Mouse (Mus musculus): ENCODE results near the gene Lce1e. TPM values are rescaled to one million over a fixed set of nuclear protein-coding genes. Genes with fewer than 3 reads are reported as not detected.
"Not testable (repeated sequence)": the region's sequence is repeated elsewhere in the genome, so short reads cannot be mapped to it uniquely, and the experiment has no call there.

Lce1e gene
- polyA plus RNA-seq, 1 experiment: 0.31 TPM

DNA sequence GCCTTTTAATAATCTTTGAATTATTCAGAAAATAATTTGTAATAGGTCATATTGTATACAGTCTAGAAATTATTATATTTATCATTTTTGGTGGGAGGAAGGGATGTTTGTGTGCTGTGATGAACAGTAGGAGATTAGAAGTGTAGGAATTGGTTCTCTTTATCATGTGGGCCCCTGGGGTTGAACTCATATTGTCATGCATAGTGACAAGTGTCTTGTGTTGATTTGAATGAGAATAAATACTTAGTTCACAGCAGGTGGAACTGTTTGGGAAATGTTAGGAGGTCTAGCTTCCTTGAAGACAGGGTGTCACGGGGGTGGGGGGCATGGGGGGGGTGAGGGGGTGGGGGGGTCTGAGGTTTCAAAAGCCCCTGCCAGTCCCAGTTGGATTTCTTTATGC, 14.3 kb downstream of the Lce1e start:
- Histone ChIP-seq H3K4me3 (ENCODE audit: control insufficient read depth, insufficient read depth, low read length) (no peak overlapping the region), H3K27me3 (ENCODE audit: control insufficient read depth, insufficient read depth, low read length) (no peaks in the 10 kb centered on the region), H3K27ac (ENCODE audit: control insufficient read depth, insufficient read depth, low read length) (no peak overlapping the region), H3K36me3 (ENCODE audit: control insufficient read depth, insufficient read depth, low read length) (no peaks in the 10 kb centered on the region), H3K4me1 (replicated peaks; ENCODE audit: control insufficient read depth, insufficient read depth, low read length) (no peaks in the 10 kb centered on the region)
- no peak for DNase-seq
- TF ChIP-seq POLR2A (IDR thresholded peaks at IDR 0.05; ENCODE audit: control insufficient read depth, extremely low read depth, insufficient read depth, low read length, poor library complexity) (no peak), CTCF (IDR thresholded peaks at IDR 0.05; ENCODE audit: borderline replicate concordance, control insufficient read depth, extremely low read depth, insufficient read depth, low read length, poor library complexity) (no peak)
- 48% methylated on average over 1 of the region's 1 CpGs for WGBS

DNA sequence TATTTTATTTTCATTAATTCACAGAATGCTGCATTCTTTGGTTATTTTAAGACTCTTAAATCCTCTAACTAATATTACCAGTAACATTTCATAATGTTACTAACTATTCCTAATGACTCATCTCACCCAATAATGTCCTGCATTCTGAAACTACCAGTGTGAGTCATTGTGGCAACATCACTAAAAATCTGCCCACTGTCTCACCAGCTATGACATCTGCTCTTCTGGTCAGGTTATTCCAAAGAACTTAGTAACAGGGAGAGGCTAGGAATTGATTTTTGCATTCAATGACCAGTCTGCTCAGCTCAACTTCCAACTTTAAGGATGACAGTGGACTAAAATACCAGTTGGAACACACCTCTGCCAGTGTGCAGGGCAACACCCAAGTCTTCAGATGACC, 17.2 kb downstream of the Lce1e start:
- Histone ChIP-seq H3K36me3 (ENCODE audit: control insufficient read depth, insufficient read depth, low read length) (no peaks in the 10 kb centered on the region), H3K27me3 (ENCODE audit: control insufficient read depth, insufficient read depth, low read length) (no peaks in the 10 kb centered on the region), H3K4me3 (ENCODE audit: control insufficient read depth, insufficient read depth, low read length) (no peak overlapping the region), H3K4me1 (replicated peaks; ENCODE audit: control insufficient read depth, insufficient read depth, low read length) (no peaks in the 10 kb centered on the region), H3K27ac (ENCODE audit: control insufficient read depth, insufficient read depth, low read length) (no peak overlapping the region)
- TF ChIP-seq CTCF (IDR thresholded peaks at IDR 0.05; ENCODE audit: borderline replicate concordance, control insufficient read depth, extremely low read depth, insufficient read depth, low read length, poor library complexity) (no peak), POLR2A (IDR thresholded peaks at IDR 0.05; ENCODE audit: control insufficient read depth, extremely low read depth, insufficient read depth, low read length, poor library complexity) (no peak)
- DNase-seq: no peak

- not testable (repeated sequence) for H3K36me3 ChIP-seq (ENCODE audit: control insufficient read depth, insufficient read depth, low read length); H3K4me1 ChIP-seq (replicated peaks; ENCODE audit: control insufficient read depth, insufficient read depth, low read length); H3K27me3 ChIP-seq (ENCODE audit: control insufficient read depth, insufficient read depth, low read length); H3K4me3 ChIP-seq (ENCODE audit: control insufficient read depth, insufficient read depth, low read length); DNase-seq; H3K27ac ChIP-seq (ENCODE audit: control insufficient read depth, insufficient read depth, low read length)
- 75% methylated on average over 16 of the region's 16 CpGs for WGBS
Observed at GRCm38 (mm10) chr3:92689154-92689553, 19.7 kb downstream of the Lce1e start.

GRCm38 (mm10) chr3:92687110-92687509, 21.8 kb downstream of the Lce1e start, which contains the start of gene Lce1d:
Lce1d (minus strand) TSS chr3:92687210.
- no peaks in the 10 kb centered on the region for H3K36me3 ChIP-seq (ENCODE audit: control insufficient read depth, insufficient read depth, low read length)
- no peak for DNase-seq
- H3K4me1 ChIP-seq (replicated peaks; ENCODE audit: control insufficient read depth, insufficient read depth, low read length): no peaks in the 10 kb centered on the region
- H3K27ac ChIP-seq (ENCODE audit: control insufficient read depth, insufficient read depth, low read length): no peak within 1 kb of the TSS
- no peak for TF ChIP-seq POLR2A (IDR thresholded peaks at IDR 0.05; ENCODE audit: control insufficient read depth, extremely low read depth, insufficient read depth, low read length, poor library complexity)
- TF ChIP-seq CTCF (IDR thresholded peaks at IDR 0.05; ENCODE audit: borderline replicate concordance, control insufficient read depth, extremely low read depth, insufficient read depth, low read length, poor library complexity): no peak
- WGBS: 68% methylated on average over 2 of the region's 2 CpGs
- H3K27me3 ChIP-seq (ENCODE audit: control insufficient read depth, insufficient read depth, low read length): no peaks in the 10 kb centered on the region
- no peak within 1 kb of the TSS for H3K4me3 ChIP-seq (ENCODE audit: control insufficient read depth, insufficient read depth, low read length)

GRCm38 (mm10) chr3:92678947-92679346, 29.9 kb downstream of the Lce1e start, which contains the start of gene Lce1c:
Lce1c (plus strand) TSS chr3:92679247.
- H3K4me1 ChIP-seq (replicated peaks; ENCODE audit: control insufficient read depth, insufficient read depth, low read length): no peaks in the 10 kb centered on the region
- WGBS: 84% methylated on average over 4 of the region's 4 CpGs
- H3K27ac ChIP-seq (ENCODE audit: control insufficient read depth, insufficient read depth, low read length): no peak within 1 kb of the TSS
- no peak for TF ChIP-seq POLR2A (IDR thresholded peaks at IDR 0.05; ENCODE audit: control insufficient read depth, extremely low read depth, insufficient read depth, low read length, poor library complexity)
- TF ChIP-seq CTCF (IDR thresholded peaks at IDR 0.05; ENCODE audit: borderline replicate concordance, control insufficient read depth, extremely low read depth, insufficient read depth, low read length, poor library complexity): no peak
- no peaks in the 10 kb centered on the region for H3K27me3 ChIP-seq (ENCODE audit: control insufficient read depth, insufficient read depth, low read length)
- DNase-seq: no peak
- no peak within 1 kb of the TSS for H3K4me3 ChIP-seq (ENCODE audit: control insufficient read depth, insufficient read depth, low read length)
- H3K36me3 ChIP-seq (ENCODE audit: control insufficient read depth, insufficient read depth, low read length): no peaks in the 10 kb centered on the region

GRCm38 (mm10) chr3:92670215-92670614, 38.7 kb downstream of the Lce1e start, which contains the start of gene Lce1a2:
Lce1a2 (minus strand) TSS chr3:92670315.
- DNase-seq: no peak
- no peaks in the 10 kb centered on the region for H3K36me3 ChIP-seq (ENCODE audit: control insufficient read depth, insufficient read depth, low read length)
- no peaks in the 10 kb centered on the region for H3K27me3 ChIP-seq (ENCODE audit: control insufficient read depth, insufficient read depth, low read length)
- no peaks in the 10 kb centered on the region for H3K4me1 ChIP-seq (replicated peaks; ENCODE audit: control insufficient read depth, insufficient read depth, low read length)
- H3K27ac ChIP-seq (ENCODE audit: control insufficient read depth, insufficient read depth, low read length): no peak within 1 kb of the TSS
- TF ChIP-seq CTCF (IDR thresholded peaks at IDR 0.05; ENCODE audit: borderline replicate concordance, control insufficient read depth, extremely low read depth, insufficient read depth, low read length, poor library complexity) (no peak), POLR2A (IDR thresholded peaks at IDR 0.05; ENCODE audit: control insufficient read depth, extremely low read depth, insufficient read depth, low read length, poor library complexity) (no peak)
- H3K4me3 ChIP-seq (ENCODE audit: control insufficient read depth, insufficient read depth, low read length): no peak within 1 kb of the TSS

Other genes with a start within 250 kb of the Lce1e start
- gene Sprr1a, start 223.2 kb downstream of the Lce1e start, polyA plus RNA-seq (2012; rRNA removed): 30.1 and 34.5 TPM in 2 replicates
- not detected in 2 replicates for gene Sprr4, start 208.6 kb downstream of the Lce1e start, polyA plus RNA-seq (2012; rRNA removed)
- 0.82 and 1.9 TPM in 2 replicates for gene 2310046K23Rik, start 174.6 kb downstream of the Lce1e start, polyA plus RNA-seq (2012; rRNA removed)
- 0.26 and 0.28 TPM in 2 replicates for gene Ivl, start 135.3 kb downstream of the Lce1e start, polyA plus RNA-seq (2012; rRNA removed)
- 0.45 and 1.3 TPM in 2 replicates for gene Smcp, start 120.1 kb downstream of the Lce1e start, polyA plus RNA-seq (2012; rRNA removed)
- 0.22 TPM in 1 of 2 replicates, not detected in the other for gene 2210017I01Rik, start 101.6 kb downstream of the Lce1e start, polyA plus RNA-seq (2012; rRNA removed)
- not detected in 2 replicates for gene Lce6a, start 87.4 kb downstream of the Lce1e start, polyA plus RNA-seq (2012; rRNA removed)
- gene Lce1a1, start 60.8 kb downstream of the Lce1e start, polyA plus RNA-seq (2012; rRNA removed): 0.42 and 0.85 TPM in 2 replicates
- 0.54 and 1.1 TPM in 2 replicates for gene Lce1b, start 52.1 kb downstream of the Lce1e start, polyA plus RNA-seq (2012; rRNA removed)
- 0.47 and 1.00 TPM in 2 replicates for gene Lce1a2, start 38.8 kb downstream of the Lce1e start, polyA plus RNA-seq (2012; rRNA removed)
- 0.20 TPM in 2 replicates for gene Lce1c, start 29.8 kb downstream of the Lce1e start, polyA plus RNA-seq (2012; rRNA removed)
- gene Lce1d, start 21.9 kb downstream of the Lce1e start, polyA plus RNA-seq (2012; rRNA removed): 0.37 and 0.96 TPM in 2 replicates
- 0.26 and 0.73 TPM in 2 replicates for gene Lce1f, start 11.3 kb upstream of the Lce1e start, polyA plus RNA-seq (2012; rRNA removed)
- gene Gm38119, start 30.0 kb upstream of the Lce1e start, polyA plus RNA-seq (2012; rRNA removed): not detected in 2 replicates
- gene Lce1g, start 43.3 kb upstream of the Lce1e start, polyA plus RNA-seq (2012; rRNA removed): 0.26 TPM in 1 of 2 replicates, not detected in the other
- gene Lce1h, start 56.0 kb upstream of the Lce1e start, polyA plus RNA-seq (2012; rRNA removed): 0.27 TPM in 1 of 2 replicates, not detected in the other
- gene Lce1i, start 69.8 kb upstream of the Lce1e start, polyA plus RNA-seq (2012; rRNA removed): 0.27 TPM in 1 of 2 replicates, not detected in the other
- gene Lce1j, start 81.4 kb upstream of the Lce1e start, polyA plus RNA-seq (2012; rRNA removed): 0.66 and 1.3 TPM in 2 replicates
- 0.35 TPM in 1 of 2 replicates, not detected in the other for gene Lce1k, start 98.8 kb upstream of the Lce1e start, polyA plus RNA-seq (2012; rRNA removed)
- gene Kprp, start 118.2 kb upstream of the Lce1e start, polyA plus RNA-seq (2012; rRNA removed): 0.38 and 0.40 TPM in 2 replicates
- 0.23 TPM in 1 of 2 replicates, not detected in the other for gene Lce1l, start 142.2 kb upstream of the Lce1e start, polyA plus RNA-seq (2012; rRNA removed)
- 0.36 TPM in 2 replicates for gene 2310050C09Rik, start 161.1 kb upstream of the Lce1e start, polyA plus RNA-seq (2012; rRNA removed)
- gene Lce3a, start 217.2 kb upstream of the Lce1e start, polyA plus RNA-seq (2012; rRNA removed): 0.41 TPM in 1 of 2 replicates, not detected in the other
- 0.88 and 1.8 TPM in 2 replicates for gene Lce3b, start 223.9 kb upstream of the Lce1e start, polyA plus RNA-seq (2012; rRNA removed)
- 0.48 and 1.2 TPM in 2 replicates for gene Lce3c, start 235.4 kb upstream of the Lce1e start, polyA plus RNA-seq (2012; rRNA removed)
- not detected in 2 replicates for gene Lce3d, start 248.3 kb upstream of the Lce1e start, polyA plus RNA-seq (2012; rRNA removed)

Data from thymus, adult 2 months (tissue).